Mouse (Mus musculus): ENCODE measurements around the gene Inhbb.
A peak's percentile ranks its signal among the peaks of the same experiment; 100 is the strongest.

Inhbb gene

DNA sequence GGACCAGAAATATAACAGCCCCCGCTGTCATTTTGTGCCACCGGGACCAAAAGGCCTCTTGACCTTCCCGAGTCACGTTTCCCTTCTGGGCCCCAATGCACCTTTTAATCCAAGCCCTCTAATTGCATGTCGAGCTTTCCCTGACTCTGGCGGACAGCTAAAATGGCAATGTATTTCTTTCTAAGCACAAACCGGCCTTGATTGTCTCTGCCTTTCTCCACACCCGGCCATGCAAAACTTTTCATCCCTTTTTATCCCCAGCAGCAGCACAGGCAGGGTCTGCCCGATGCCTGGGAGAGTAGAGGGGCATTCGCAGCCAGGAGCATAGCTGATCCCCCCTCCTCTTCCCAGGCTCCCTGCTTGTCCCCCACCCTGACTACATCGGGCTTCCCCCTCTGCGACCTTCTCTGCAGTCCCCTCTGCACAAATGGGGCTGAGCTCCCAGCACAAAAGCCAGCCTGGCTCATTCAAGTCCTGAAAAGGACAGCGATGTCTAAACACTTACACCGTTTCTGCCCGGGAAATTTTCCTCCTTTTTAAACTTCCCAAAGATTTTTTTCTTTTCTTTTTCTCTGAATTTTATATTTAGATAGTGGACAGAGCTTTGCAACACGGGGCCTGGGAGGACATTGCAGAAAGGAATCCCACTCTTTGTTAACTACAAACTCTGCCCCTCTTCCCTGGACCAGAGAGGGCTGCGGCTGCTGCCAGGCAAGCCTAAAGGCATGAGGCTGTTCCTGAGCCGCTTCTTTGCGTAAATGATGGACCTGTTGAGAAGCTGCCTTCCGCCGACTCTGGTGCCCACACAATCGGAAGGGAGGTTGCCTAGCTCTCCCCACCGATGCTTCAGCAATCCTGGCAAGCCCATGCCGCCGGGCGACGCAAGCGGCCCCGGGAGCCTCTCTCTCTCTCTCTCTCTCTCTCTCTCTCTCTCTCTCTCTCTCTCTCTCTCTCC, 2.6 kb downstream of the Inhbb start:
- DNase-seq (ENCODE audit: low spot score) = no peak

DNA sequence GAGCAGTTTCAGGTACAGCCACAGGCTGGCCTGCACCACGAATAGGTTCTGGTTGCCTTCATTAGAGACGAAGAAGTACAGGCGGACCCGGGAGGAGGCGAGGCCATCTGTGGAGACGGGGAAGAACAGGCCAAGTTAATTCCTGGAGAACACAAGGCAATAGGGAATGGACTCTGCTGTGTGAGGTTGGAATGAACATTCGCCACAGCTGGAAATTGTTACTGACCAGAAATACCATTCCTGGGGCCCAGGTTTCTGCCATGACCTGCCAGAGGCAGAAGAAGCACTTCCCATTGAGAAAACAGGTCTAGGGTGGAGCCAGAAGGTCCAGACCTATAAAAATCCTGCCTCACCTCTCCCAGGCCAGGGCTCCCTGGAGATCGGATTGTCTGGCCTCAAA, 4.1 kb downstream of the Inhbb start:
- DNase-seq (ENCODE audit: low spot score) = no peak

DNA sequence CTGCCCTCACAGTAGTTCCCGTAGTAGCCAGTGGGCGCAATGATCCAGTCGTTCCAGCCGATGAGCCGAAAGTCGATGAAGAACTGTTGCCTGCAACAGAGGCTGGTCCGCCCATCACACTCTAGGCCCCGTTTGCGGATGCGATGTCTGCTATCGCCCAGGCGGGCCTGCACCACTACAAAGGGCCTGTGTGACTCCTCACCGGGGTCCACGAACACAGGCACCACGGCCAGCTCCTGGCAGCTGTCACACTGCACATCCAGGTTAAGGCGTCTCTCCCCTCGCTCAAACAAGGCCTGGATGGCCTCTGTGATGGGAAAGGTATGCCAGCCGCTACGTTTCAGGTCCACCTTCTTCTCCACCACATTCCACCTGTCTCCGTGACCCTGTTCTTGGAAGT, 4.5 kb downstream of the Inhbb start:
- no peak for DNase-seq (ENCODE audit: low spot score)

DNA sequence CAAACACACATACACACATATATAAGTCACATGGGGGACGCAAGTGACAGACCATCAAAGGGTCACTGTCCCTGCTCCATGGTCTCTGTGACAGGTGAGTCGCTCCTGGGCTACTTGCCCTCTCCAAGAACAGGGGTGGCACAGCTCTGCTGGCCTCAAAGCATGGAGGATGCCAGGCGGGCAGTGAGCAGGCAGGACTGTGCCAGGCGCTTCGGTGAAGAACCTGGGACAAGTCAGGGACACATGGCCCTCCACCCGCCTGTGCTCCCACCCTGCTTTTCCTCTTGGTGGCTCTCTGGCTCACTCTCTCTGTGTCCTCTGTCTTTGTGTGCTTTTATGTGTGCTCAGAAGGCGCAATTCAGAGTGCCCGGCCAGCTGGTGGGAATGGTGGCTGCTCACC, 5.4 kb downstream of the Inhbb start:
- no peak for DNase-seq (ENCODE audit: low spot score)

DNA sequence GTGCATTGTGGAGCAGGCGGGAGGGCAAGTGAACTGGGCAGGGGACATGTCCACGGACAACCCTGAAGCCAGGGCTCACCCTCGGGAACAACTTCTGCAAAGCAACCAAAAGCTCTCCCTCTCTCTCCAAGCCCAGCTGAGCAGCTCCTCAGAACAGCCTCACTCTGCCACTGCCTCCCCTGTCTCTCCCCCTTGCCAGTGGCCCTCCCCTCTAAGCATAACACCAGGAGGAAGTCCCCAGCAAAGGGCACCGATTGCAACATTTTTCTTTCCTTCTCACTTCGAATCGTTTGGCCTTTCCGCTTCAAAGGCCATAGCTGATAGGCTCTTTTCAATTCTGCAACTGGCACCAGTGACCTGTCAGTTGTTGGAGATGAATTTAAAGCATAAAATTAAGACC, 5.9 kb downstream of the Inhbb start:
- DNase-seq (ENCODE audit: low spot score) = no peak

DNA sequence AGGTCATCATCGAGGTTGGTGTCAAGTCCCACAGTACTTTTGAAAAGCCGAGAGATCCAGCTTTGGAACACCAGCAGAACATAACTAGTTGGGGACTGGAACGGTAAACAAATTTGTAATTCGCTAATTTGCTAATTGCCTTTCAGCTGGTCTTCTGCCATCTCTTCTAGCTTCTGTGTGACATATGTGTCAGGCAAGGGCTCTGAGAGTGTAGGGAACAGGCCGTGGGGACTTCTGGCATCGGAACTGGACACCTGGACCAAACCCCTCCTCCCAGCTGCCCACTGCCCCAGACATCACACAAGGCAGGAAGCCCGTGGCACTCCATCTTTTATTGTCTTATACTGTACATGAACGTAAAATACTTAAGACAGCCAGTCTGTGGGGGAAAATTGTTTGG, 6.9 kb downstream of the Inhbb start:
- DNase-seq (ENCODE audit: low spot score) = no peak

DNA sequence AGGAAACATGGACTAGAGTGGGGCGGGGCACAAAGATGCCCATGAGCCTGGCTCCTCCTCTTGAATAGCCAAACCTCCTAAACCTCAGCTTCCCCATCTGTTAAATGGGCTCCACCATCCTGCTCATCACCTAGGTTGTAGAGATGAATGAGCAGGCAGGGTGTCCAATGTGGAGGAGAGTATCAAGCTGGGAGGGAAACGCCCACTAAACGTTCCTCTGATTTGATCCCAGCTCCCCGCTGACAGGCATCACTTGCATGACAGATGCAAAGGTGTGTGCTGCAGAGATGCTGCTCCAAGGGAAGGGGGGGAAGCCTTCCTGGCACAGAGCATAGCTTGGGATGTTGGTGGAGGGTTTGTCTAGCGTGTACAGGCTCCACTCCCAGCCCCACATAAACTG, 11.4 kb downstream of the Inhbb start:
- no peak for DNase-seq (ENCODE audit: low spot score)

DNA sequence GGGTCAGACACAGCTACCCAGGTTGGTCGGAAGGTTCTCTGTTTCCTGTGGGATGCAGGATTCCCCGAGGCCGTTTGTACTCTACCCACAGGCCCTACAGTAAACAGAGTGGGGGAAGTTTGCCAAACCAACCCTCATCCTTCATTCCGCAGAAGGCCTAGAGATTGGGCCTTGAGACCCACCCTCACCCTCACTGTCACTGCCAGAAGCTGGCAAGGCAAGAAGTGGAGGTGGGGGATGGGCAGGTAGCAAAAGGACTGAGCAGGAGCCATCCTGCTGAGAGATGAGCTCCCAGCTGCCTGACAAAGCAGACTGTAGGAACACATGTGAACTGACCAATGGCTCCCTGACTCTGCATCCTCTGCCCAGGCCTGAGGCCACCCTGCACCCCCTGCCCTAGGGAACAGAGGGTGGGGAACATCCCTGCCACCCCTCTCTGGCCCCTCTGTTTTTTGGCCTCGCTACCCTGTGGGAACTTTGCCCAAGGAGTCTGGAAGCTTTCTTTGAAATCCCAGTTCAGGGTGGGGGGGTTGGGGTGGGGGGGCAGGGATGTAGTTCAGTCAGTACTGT, 12.4 kb downstream of the Inhbb start:
- DNase-seq (ENCODE audit: low spot score) = no peak

DNA sequence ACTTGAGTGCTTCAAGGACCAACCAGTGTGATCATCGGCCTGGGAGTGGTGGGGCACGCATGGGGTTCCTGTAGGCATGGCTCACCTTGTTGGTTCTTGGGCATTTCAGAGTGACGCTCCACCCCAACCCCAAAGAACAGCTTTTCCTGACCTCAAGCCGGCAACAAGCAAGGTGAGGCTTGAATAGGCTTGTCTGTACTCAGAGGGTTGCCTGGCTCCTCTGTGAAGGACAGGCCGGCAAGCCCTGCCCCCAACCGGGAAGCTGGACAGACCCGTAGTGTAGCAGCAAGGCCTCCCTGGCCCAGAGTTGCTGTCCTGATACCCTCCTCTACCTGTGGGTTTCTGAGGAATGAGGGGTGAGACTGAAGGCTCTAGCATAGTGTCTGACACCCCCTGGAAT, 12.9 kb downstream of the Inhbb start:
- no peak for DNase-seq (ENCODE audit: low spot score)

DNA sequence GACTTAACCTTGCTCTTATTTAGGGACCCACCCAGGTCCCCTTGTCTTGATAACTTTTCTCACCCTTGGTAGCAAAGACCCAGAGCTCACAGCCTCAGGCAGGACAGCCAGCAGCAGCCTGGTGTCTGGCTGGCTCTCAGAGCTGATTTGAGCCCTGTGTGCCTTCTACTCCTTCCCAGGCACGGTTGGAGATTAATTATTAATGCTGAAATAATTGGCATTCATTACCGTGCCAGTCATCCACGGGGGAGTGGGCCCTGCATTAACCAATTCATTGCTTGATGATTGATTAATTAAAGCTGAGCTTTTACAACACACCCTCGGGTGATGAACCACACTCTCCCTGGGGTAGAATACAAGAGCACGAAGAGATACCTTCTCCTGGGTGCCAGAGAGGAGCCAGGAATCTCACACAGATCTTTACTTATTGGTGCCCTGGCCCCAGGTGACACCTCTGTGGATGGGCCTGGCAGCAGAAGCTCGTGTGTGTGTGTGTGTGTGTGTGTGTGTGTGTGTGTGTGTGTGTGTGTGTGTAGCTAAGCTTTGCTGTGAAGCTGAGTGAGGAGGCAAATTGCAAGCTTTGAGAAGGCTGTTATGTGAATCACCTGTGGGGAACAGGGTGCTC, 14.2 kb downstream of the Inhbb start:
- no peak for DNase-seq (ENCODE audit: low spot score)

DNA sequence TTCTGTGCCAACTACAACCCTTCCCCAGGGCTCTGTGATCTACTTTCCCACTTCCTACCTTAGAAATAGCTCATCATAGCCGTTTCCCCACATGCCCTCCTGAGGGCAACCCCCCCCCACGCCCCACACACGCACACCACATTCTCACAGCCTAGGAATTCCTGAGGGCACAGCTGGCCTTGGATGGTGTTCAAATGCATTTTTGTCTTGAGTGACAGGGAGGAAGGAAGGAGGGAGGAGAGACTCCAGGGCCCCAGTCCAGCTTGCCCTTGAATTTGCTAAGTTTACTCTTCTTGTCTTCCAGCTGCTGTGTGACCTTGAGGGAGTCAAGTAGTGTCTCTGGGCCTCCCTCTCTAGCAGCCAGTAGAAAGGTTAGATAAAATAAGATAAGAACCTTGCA, 17.2 kb downstream of the Inhbb start:
- DNase-seq (ENCODE audit: low spot score) = no peak

DNA sequence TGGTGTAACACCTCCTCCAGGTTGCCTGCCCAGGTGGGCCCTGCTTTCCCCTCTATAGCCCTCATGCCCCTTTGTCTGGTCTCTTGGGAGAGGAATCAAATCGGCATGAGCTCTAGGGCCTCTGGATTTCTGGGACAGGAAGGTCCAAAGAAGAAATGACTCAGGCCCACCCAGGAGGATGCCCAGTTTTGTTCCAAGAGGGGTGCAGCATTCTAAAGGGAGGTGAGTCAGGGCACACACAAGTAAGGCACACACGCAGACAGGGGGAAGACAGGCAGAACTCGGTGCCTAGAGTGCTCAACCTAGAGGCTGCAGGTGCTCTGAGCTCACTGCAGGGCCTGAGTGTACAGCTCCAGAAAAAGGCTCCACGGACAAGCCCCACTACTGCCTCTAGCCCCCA, 17.7 kb downstream of the Inhbb start:
- no peak for DNase-seq (ENCODE audit: low spot score)

DNA sequence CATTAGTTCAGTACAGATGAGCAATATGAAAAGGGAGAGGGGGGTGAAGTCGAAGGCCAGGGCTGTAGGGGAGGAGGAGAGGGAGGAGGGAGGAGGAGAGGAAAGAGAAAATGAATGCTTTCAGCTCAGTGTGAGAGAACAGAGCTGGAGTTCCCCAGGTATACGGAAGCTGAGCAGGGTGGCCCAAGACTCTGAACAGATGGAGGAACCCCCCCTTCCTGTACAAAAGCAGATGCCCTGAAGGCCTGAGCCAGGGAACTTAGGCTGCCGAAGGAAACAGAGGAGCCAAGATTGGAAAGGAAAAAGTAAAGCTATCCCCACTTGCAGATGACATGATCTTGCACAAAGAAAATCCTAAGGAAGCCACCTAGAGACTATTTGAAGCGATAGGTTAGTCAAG, 20.8 kb downstream of the Inhbb start:
- no peak for DNase-seq (ENCODE audit: low spot score)

DNA sequence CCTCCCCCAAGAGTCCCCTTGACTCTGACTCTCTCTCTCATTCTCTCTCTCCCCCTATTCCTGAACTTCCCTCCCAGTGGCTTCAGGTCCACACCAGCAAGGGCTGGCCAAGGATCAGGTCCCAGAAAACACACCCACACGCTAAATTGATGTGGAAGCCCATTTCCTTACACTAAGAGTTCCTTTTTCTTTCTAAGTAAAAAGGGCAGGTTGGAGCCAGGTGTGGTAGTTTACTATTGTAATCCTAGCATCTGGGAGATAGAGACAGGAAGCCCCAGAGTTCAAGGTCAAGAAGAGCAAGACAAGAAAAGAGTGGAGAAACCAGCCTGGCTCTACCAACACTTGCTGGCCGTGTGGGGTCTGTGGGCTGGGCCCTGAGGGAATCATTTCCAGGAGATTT, 23.4 kb downstream of the Inhbb start:
- no peak for DNase-seq (ENCODE audit: low spot score)

DNA sequence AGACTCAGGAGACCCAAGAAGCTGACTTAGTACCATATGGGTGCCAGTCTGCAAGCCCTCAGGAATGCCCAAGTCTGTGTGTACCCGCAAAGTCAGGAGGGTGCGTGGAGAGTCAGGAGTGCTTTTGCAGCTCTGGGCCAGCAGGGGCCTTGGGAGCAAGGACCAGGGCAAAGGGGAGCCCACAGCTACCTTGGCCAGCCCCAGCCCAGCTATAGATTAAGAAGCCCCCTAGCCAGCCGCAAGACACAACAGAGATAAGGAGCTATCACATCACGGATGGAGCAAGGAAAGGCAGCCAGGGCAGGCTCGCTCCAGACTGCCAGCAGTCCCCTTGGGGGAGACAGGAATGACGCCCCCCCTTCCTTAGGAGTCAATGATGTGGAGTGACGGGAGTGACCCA, 24.2 kb downstream of the Inhbb start:
- no peak for DNase-seq (ENCODE audit: low spot score)

DNA sequence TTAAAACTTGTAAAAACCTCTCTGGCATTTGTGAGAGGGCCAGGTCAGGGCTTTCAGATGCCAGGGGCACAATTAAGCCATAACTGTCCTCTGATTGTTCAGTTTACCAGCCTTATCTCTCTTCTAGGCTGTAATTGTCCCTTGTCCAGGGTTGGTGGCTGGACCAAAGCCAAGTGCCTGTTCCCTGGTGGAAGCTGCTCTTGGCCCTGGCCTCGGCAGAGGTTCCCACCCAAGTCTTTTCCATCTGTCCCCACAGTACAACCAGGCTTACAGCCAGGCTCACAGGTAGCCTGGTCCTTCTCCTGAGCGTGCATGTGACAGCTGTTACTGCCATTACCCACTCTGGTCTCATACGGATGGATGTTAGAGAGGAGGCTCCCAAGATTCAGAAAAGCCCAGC, 30.7 kb downstream of the Inhbb start:
- DNase-seq (ENCODE audit: low spot score) = peak; percentile 63

DNA sequence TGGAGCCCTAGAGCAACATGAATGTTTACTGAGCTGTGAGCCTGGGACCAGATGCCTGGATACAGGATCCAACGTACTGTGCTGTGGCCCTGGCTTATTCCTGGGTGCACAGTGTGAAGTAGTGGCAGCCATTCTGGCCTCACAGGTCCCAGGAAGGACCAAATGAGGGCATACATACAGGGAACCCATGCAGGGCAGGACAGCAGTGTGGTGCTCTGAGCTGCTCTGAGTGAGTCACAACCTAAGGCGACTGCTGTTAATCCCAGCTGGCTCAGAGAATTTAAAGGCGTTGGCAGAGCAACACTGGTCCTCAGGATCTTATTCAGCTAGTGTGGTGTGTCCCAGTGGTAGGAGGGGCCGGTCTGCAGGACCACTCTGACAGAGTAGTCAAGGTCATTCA, 31.4 kb downstream of the Inhbb start:
- DNase-seq (ENCODE audit: low spot score) = no peak

DNA sequence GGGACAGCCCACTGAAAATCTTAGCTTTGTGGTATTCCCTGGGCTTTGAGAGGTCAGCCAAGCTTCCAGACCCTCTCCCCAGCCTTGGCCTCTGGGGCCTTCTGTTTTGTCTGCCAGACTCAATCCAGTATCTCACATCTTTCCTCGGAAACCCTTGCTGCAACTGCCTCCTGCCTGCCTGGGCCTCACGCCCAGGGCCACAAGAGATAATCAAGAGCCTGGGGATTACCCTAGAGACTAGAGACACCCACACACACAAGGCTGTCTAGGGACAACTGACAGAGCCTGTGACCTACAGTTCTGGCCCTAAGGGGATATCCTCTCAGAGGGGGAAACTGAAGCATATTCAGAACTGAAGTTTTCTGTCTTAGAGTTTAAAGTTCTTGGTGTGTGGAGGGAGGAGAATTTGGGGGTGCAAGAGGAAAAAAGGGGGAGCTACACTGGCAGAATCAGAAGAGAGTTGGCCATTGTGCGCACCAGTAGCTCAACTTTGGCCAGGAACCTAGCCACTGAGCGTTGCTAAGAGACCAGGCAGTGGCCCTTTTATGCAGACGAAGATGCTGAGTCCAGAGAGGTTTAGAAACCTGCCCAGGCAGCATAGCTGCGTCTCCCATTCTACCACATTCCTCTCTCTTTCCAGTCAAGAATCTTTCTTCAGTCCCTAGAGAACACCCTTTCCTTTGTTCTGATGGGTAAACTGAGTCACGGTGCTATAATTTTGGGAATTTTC, 32.1 kb downstream of the Inhbb start:
- peak; percentile 71 for DNase-seq (ENCODE audit: low spot score)

DNA sequence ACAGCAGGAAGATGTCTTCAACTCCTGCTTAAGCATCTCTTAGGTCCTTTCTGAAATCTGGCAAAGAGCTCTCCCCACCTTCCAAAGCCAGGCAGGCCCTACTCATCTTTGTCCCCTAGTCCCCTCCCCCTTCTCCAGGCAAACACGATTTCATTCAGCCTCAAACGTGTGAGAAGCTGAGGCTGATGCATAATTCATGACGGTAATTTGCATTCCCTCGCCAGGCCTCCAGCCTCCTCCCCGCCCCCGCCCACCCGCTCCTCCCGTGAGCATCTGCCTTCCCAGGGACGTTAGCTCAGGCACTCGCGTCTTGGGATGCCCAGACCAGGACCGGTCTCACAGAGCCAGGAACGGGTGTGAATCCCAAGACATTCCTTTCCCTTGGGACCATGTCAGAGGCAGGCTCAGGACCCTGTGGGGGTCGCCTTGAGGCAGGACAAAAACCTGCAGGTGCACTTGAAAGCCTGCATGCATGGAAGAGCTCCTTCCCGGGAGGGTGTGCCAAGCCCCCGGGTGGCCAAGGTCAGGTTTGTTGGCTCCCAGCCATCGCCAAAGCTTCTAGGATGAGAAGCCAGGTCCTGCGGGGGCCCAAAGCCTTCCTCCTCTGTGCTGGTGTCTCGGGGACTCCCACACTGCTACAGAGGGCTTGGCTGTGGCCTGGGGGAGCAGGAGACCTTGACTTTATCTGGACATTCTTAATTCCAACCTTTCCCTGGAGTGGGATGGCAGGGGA, 33.2 kb downstream of the Inhbb start:
- DNase-seq (ENCODE audit: low spot score) = peak; percentile 86

DNA sequence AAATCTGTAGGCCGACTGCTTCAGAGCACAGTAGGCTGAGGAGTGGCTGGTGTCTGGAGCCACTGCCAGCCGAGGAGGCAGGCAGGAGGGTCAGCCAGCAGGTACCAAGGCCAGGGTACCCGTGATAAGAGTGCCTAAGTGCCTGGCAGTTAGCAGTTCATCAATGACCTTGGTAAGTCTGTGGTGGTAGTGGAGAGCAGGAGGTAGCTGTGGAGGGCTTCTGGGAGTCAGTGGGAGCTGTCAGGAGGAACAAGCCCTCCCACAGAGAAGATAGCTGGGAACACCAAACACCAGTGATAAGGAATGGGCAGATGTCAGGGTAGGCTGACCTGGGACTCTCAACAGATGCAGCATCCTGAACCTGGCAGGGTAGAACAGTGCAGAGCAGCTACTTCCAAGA, 35.7 kb downstream of the Inhbb start:
- DNase-seq (ENCODE audit: low spot score) = peak; percentile 75

DNA sequence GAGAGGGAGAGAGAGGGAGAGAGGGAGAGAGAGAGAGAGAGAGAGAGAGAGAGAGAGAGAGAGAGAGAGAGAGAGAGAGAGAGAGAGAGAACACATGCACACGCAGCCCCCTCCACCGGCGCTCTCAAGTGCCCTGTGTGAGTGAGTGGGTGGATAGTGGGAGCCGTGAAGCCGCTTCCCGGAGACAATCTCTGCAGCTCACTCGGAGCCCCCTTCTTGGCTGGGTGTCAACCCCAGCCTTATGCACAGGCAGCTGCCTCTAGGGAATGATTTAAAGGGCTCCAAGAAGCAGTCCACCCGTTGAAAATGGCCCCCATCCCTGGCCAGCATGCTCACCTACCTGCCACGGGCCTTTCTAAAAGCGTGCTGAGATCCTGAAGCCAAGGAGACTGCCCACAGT, 38.1 kb downstream of the Inhbb start:
- no peak for DNase-seq (ENCODE audit: low spot score)

DNA sequence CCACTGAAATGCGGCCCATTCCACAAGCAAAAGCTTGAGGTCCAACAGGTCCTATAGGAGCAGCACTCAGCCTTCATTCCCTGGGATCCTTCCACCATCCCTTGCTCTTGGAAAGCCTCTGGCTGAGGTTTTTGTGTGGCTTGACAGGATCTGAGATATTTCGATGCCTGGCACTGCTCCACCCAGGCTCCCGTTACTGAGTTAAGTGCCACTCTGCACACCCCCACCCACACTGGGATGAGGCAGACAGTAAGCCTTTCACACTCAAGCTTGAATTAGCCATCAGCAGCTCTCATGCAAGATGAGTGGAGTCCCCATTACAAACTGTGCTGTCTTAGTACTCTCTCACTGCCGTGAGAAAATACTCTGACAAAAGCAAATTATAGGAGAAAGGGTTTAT, 41.4 kb downstream of the Inhbb start:
- DNase-seq (ENCODE audit: low spot score) = no peak
